Comparison of ENCODE assay signal across 22 mouse cellular contexts in genomic region chr15:30423146-30423545, GRCm38 (mm10).
"Had no signal": no experiment of that assay in that cellular context is flagged by ENCODE, and none has a peak within 500 bp of the region (broad histone marks: within the 10 kb centered on the region; RNA-seq: fewer than 3 reads in every experiment).

No protein-coding gene starts in this region.

- DNase-seq: heart, postnatal 10 days; heart, postnatal 14 days; heart, postnatal 36 days; heart, postnatal 4 days; kidney, adult 11 months; kidney, adult 18-20 months; kidney, adult 2 months; kidney, adult 8-10 months; kidney, adult 9 months; kidney, postnatal 10 days; kidney, postnatal 14 days; kidney, postnatal 25 days; kidney, postnatal 36 days; kidney, postnatal 4 days; layer of hippocampus, adult 9-11 months; layer of hippocampus, postnatal 36 days had no signal

- ATAC-seq: hindbrain, embryonic 16.5 days; hindbrain, postnatal 0 days; inflammation-experienced regulatory T-cells, adult 6 months; intestine, embryonic 15.5 days; intestine, embryonic 16.5 days; intestine, postnatal 0 days had no signal
